Mouse (Mus musculus) hindlimb bud, embryonic 11.5 days (tissue): ENCODE measurements at regions not wholly inside any gene's neighbourhood (a gene's known extent, or its start where the extent isn't known, plus 50 kb on each side); places are given as distances from the start of the nearest gene placed in this dataset.

Experiments used
- DNase-seq: peaks from one replicate; pipeline ENCODE4 v3.0.0-alpha.2; 2012; ENCODE audit warnings: low read depth, low spot score; ENCODE audit errors: extremely low spot score

DNA sequence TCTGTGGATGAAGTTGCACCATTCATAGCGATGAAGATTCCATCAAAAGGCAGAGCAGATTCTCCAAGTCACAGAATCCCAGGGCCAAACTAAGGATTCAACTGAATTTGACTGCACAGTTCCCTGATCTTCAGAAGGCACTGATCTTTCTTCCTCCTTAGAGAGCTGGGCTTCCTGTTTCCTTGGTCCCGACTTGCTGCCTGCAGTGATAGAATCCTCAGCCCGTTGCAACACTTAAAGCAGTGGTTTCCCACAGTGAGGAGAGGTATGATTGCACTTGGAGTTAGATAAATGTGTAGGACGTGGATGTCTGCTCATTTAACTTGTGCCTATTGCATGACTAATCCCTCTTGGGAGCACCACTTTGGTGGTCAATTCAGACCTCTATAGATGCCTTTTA is 265.2 kb downstream of the Gm826 start:
- no peak for DNase-seq

DNA sequence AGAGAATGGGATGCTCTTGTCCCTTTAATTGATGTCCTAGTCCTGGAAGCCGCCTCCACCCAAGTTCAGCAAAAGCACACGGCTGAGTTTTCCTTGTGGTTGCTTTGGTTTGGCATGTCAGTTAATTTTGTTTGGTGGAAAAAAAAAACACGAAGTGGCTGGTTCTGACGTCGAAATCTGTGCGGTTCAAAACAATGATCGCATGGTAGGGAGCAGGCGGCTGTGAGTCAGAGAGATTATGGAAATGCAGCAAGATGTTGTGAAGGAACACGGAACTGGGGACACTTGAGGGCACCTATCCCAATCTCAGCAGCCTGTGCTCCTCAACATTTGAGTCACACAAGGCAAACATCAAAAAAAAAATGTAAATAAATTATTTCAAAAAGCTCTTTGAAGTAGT is 266.1 kb downstream of the Gm826 start:
- DNase-seq: no peak

DNA sequence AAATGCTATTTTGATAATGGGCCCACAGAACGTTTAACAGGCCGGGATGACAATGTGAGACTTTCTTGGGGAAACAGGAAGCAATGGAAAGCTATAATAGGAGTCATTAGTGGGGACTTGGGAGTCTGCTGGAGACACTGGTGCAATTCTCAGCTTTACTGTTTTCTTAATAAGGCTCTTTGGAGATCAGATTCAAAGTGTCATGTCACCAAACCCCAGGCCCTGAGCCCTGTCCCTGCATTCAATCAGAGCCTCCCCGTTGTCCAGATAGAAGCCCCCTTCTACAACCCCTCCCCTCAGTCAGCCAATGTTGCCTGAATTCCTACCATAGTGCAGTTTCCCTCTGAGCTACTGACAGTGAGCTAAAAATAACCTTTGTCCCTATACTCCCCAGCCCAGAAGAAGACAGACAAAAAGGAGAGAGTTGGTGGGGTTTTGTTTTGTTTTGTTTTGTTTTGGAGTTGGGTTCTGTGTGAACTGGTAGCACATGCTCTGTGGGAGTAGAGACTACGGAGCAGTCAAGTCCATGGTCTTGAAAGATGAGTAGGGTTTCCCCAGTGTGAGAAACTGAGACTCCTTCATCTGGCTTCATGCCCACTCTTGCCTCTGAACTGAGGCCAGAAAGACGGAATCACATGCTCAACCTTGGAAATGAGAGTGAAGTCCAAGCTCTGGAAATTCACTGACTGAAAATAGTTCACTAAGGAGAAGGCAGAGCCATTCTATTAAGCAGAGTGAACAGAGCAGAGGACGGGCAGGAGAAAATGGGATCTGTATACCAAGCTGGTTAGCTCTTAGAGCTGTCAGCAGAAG is 267.3 kb downstream of the Gm826 start:
- no peak for DNase-seq

DNA sequence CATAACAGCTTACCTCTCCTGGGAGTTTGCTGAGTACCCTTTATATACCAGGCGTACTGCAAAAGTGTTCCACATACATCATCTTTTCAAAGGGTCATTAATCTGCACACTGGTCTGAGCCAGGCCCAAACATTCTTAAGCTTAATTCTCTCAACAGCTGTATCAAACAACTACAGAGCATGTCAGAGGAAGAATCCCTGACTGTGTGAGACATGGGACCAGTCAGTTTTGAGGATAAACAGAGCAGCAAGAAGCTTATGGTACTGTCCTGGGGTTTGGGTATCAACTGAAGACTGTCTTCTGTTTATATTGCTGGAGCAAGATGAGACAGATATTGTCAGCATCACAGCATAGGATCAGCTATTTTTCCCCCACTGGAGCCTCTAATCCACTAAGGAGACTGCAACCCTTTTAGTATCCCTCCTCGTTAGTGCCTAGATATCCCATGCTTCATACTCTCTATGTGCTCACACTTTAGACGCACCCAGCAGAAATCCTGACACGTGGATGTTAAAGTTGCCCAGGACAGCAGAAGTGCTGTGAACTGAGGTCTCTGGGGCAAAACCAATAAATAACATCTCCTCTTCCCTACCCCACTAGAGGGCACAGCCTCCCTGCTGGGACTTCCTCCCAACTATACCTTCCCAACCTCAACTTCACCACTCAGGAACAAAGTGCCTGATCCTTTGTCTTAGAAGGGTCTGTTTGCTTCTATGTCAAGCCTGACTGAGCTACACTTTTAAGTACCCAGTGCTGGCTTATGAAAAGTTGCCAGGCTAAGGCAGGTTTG is 271.6 kb downstream of the Gm826 start:
- DNase-seq: no peak

DNA sequence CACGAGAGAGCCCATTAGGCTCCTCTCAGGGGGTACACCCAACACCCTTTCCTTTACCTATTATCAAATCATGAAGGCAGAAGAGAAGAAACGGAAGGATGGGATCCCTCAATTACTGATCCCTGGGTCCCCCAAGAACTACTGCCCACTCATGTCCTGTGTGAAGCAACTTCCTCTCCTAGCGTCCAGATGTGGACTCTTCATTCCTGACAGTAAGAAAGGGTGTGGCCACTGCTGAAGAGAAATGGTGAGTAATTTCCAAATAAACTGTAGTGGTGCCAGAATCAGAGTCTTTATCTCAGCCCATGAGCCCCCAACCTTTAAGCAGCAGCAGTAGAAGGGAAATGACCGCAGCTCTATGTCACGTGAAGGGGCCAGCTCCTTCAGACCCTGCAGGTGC is 273.9 kb downstream of the Gm826 start:
- DNase-seq: no peak

DNA sequence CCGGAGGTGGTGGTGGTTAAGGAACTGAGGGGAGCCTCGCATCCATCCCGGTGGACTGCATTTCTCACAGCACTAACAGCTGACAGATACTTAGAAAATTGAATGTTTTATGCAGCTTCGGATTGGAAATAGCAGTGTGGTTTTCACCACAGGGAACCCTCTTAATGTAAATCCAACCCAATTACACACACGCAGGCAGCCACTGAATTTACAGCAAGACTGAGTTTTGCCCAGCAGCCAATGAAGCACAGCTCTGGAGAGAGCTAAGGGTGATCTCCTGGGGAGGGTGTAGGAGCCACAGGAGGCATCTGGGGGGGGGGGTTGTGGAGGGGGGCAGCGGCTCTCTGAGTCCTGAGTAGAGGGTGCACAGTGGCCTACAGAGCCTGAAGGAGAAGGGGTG is 276.8 kb downstream of the Gm826 start:
- DNase-seq: no peak

DNA sequence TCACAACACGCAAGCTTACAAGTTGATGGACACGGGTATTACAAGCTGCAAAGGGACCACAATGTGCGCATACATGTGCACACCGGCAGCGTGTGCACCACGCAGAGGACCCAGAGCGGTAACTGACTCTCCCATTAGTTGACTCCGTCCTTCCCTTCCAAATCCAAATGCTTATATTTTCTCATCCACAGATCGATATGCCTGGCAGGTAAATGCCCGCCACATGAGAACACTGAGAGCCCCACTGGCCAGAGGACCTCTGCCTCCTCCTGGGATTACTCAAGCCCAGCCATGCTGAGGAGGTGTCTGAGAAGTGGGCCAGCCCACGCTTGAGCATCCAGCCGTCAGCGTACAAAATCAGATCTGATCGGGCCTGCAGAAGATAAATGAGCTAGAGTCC is 279.6 kb downstream of the Gm826 start:
- no peak for DNase-seq

DNA sequence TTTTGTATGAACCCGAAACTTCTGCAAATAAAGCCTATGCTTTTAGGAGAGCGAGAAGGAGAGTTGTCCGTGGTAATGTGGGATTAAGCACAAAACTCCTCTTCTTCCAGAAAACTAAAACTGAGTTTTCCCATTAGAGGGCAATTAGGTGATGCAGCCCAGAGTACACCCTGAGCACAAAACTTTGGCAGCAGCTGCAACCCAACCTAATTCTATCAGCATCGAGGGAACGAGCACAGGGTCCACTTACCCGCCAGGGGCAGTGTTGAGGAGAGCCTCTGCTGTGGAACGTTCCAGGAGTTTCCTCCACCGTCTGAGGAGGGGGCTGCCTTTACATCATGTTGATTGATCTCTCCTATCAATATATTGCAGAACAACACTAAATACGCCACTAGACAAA is 285.7 kb downstream of the Gm826 start:
- DNase-seq: no peak

DNA sequence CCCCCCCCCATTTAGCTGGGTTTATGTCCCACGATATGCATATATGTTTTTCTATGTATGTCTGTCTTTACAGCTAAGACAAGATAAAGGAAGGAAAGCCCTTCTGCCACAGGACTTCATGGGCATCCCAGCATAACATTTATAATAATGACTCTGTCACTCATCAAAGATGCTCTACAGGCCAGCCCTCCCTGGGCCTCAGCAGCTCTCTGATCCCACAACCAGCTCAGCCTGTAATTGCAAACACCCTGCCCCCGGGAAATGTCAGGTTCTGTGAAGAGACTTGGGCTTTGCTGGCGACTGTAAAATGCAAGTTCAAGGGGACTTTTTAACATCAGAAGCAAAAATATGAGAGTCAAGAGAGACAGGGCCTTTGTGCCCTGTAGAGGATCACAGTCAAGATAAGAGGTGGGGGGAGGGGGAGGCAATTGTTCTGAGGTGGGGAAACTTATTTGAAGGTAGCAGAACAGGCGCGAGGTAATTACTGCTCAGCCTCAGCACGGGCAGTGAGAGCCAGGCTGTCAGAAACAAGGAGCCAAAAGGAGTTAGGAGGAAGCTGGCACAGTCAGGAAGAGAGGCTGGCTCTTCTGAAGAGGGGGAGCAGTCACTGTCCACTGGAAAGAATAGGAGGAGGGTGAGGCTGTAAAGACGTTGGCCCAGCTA is 286.9 kb downstream of the Gm826 start:
- no peak for DNase-seq

DNA sequence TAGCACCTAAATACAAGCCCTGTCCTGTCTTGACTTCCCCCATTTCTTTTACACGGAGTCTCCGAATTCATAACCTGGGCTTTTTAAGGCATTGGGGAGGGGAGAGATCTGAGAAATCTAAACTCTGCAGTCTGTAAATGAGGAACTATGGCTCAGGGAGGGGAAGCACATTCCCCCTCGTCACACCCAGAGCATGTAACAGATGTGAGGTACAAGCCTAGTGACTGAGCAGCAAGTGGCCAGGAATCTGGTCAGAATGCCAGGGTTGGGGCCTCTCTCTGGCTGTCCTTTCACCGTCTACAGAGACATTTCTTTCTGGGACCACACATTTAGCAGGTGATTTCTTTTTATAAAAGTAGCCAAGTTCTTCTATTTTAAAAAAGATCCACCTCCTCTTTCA is 289.4 kb downstream of the Gm826 start:
- DNase-seq: no peak

DNA sequence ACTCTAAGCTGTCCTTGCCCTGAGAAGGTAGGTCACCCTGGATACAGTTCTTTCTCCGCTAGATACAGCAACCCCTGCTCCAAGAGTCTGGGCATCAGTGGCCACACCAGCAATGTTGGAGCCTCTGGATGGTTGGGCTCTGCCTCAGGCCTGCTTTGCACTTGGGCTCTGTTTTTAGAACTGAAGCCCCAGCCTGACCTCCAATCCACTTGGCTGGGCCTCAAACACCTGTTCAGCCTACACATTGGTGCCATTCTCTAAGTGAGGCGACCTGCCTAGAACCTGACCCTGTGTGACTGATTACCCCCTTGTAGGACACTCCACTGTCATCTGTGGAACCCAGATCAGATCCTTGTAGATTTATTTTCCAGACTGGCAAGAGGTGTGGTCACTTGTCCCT is 289.8 kb downstream of the Gm826 start:
- DNase-seq: no peak

DNA sequence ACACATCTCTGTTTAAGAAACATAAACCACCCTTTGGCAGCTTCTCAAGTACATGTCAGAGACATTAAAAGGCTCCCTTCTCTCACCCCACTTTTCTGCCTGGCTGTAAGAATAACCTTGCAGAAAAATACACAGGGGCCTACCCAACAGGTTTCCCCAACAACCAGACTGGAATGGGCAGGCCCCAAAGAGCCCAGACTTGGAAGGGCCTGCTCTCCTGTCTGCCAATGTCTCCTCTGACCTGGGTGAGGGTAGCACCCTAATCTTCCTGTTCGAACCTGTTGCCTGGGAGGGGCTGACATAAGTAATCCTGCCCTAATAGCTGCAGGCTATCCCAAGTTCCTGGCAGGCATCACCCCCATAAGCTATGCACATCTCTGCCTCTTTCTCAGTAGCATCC is 304.5 kb downstream of the Gm826 start:
- no peak for DNase-seq

DNA sequence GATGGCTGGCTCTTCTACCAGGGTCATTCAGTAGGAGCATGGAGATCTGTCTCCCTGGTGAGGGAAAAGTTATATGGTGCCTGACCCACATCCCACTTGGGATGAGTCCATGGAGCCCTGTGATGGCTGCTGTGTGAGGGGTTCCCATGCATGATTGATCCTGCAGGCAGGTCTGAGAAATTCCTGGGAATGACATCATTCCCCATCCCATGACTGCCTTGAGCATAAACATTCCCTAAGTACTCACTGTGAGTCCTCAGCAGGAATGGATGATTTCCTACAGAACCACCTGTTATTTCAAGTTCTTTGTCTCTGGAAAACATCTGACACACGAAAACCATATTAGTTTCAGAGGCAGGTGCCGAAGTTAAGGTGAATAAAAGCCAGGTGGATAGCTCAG is 305.5 kb downstream of the Gm826 start:
- DNase-seq: no peak

DNA sequence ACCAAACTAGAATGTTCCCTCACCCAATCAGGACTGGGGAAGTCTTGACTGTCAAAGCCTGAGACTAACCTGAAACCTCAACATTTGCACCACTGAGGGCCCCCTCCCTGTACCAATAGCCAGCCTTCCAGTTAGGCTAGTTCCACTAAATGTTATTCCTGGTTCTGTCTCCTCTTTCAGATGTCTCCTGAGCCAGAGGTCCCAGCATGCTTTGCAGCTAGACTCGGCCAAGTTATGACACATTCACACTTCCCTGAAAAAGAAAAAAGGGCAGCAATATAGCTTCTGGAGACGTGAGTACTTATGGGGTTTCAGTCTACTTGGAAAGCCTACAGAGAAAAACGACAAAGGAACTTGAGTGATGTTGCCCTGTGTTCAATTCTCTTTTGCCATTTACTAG is 308.1 kb downstream of the Gm826 start:
- no peak for DNase-seq

DNA sequence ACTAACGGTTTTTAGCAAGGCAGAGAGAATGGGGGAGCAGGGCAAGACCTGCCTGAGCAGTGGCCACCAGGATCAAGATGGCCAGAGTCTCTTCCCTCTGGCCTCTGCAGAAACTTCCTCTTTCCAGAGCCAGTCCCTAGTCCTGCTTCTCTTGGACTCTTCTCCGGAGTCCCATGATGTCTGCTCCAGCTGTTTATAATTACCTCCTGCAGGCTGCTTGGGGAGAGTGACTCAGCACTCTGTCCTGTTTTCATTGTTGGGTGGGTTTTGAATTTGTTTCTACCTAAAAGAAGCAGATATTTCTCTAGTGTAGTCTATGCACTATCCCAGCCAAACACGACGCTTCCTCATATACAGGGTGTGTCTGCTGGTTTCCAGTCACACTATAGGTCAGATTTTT is 312.4 kb downstream of the Gm826 start:
- no peak for DNase-seq

DNA sequence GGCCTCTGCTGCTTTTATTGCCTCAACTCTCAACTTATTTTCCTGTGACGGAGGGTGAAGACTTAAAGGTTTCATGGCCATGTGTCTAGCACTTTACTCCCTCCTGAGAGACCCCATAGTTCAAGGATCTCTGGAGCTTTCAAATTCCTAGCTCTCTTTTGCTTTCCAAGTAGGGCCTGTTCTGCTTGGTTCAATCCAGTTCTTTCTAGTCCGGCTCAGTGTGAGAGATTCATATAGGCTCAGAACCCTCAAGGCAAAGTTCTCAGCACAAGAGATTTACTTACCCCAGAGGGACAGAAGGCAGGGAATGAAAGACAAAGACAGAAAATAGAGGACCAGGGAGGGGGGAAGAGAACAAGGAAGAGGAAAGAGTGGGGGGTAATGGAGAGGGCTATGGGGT is 313.1 kb downstream of the Gm826 start:
- DNase-seq: no peak

DNA sequence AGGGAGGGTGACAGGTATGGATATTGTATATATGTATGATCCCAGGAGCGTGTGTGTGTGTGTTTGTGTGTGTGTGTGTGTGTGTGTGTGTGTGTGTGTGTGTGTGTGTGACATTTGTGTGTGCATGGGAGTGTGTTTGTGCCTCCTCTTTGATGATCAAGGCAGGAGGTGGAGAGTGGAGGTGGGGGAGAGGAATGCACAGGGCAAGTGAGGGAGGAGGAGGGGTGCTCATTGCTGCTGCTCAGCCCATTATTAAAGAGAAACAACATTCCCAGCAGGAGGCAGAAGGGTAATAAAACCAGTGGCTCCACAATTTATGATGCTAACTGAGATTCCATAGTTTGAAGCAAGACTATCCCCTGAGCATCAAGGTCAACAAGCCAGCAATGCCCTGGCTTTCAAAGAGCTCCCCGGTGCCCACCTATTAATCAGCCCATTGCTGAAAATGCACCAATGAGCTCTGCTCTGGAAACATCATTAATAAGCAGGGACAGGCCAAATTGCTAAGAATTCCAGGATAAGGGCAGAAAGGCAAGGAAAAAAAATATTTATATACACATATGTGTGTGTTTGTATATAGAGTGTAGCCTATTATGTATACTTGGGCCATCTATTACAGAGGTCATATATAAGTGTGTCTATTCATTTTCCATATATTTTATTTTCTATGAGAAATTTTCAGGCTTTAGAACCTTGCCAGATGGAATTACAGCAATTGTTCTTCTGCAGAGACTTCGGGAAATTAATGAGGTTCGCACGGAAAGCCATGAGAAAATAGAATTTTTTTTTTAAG is 316.7 kb downstream of the Gm826 start:
- no peak for DNase-seq

DNA sequence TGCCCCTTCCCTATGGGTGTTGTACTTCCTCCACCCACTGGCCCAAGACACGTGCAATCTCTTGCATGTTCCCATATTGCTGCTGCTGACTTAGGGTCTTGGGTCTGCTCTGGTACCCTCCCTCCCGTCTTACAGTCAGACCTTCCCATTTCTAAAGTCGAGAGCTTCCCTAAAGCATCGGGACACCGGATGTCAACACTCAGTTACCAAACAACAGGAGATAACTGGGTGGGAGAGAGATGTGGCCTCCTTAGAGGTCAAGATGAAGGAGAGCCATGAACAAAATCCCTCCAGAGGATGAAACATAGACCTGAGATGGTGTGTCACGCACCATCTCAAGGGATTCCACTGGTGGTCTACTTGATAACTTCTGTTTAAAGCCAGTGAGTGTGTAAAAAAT is 322.5 kb downstream of the Gm826 start:
- no peak for DNase-seq

DNA sequence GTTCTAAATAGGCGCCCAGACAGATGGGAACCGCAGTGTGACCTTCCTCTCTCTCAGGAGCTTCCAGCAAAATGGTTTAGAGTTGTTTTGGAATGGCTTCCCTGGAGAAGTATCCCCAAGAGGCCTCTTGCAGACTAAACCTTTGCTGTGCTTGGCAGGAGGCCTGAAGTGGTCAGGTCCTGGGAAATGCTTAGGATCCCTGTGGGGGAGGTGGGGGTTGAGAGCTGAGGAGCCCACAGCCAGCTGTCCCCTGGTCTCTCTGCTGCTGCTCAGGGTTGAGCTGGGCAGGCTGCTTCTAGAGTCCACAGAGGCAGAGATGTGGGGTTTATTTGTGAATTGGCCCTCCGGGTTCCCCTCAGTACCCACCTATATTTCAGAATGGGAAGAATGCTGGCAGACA is 331.3 kb downstream of the Gm826 start:
- no peak for DNase-seq

DNA sequence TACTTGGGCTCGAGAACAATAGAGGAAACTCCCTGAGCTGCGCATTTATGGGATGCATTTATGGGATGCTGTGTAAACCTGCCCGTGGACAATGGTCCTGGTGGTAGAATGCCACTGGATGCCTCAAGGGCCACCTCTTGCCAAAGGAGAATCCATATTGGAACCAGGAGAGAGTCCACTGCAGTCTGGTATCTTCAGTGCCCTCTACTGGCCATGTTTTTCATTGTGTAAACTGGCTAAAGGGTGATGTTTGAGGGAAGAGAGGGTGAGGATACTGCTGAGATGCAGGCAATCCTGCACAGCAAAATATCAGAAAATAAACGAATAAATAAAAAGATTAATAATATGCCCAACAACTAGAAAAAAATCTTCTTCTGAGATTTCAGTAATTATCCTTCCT is 333.5 kb downstream of the Gm826 start:
- no peak for DNase-seq

DNA sequence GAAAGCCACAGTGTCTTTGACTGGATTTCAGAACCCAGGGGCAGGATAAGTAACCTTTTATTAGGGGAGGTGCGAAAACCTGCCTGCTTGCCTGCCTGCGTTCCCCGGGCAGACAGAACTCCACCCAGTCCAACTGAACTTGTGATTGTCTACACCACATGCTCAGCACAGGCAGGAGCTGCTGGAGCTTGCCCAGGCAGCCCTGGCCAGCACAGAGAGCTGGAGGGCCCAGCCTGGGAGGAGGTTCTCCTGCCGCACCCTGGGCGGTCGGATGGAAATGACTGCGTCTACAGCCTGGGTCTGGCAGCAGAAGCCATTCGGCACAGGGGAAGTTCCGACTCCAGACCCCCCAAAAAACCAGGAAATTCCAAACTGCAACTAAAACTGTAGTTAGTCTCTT is 336.6 kb downstream of the Gm826 start:
- no peak for DNase-seq
